Mouse (Mus musculus): Measurements from ENCODE around the gene Exosc8.
A peak's percentile ranks its signal among the peaks of the same experiment; 100 is the strongest.

Gene Exosc8

DNA sequence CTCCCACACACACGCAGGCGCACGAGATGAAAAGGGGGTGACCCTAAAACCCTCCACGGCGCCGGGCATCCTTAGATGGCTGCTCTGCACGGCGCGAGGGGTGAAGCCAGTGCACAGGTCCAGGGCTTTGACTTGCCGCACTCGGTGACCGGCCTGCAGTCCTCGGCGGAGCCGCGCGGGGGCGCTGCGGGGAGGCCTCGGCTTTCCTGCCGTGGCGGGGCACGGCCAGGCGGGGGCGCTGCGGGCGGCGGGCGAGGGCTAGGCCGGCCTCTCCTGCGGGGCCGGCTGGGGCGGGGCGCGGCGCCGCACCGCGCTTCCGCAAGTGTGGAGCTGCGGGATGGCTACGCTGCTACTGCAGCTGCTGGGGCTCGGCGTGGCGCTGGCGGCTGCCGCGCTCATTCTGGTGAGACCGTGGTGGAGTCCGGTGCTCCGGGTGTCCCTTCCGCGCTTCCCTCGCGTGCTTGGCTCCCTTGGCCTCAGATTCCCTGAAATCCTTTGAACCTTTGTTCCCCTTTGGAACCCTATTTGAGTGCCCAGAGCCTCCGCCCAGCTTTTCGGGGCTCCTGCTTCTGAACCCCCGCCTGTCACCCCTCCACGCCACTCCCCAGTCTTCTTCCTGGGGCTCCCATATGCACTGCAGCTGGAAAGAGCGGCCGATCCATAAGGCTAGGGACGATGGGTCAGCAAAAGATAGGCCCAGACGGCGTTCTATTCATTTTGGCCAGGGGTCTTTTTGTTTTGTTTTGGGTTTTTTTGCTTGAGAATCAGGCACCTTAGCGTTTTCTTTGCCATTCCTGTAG lies at the start of gene Exosc8, which contains the start of gene Alg5:
Gene Exosc8 (minus strand): TSS at position 147 of the 800 bp plus-strand sequence.
Gene Alg5 (plus strand): TSS at position 293 of the 800 bp plus-strand sequence.
- DNase-seq (ENCODE audit: low read depth, low spot score) = peak; percentile 86

DNA sequence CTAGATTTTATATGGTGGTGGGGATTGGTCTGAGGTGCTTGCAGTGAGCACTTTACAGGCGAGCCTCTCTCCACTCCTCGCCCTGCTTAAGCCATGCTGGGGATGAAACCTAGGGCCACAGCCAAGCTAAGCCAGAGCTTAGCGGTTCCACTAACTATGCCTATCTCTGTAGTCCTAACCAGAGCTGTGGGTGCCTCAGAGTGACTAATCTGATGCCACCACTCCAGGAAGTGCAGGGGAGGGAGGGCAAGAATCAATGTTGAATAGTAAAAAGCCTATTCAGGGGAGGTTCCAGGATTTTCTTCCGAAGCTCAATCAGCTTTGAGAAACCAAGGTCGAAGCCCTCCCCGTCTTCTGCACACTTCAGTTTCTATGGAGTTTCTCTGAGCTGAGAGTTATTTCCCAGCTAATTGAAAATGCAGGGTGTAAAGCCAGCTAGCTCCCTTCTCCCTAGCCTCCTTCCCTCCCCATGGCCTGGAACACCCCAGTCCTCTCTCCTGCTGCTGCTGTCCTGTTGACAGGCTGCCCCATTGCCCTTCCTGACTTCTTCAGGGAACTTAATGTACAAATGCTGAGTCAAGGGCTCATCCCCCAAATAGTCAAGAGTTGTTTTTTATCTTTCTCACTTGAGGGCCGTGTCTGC lies 40.9 kb upstream of the Exosc8 start:
- DNase-seq (ENCODE audit: low read depth, low spot score) = no peak

DNA sequence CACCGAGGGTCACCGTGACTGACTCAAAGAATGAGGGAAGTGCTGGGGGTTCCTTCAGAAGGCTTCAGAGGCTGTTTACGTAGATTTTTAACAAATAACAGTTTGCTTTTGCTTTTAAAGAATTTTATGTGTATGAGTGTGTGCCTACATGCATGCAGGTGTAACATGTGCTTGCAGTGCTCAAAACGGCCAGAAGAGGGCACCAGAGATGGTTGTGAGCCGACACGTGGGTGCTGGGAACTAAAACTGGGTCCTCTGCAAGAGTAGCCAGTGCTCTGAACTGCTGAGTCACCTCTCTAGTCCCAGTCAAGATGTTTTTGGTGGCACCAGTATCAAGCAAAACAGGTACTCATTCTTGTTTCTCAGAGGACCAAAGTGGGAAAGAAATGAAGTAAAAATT lies 38.4 kb upstream of the Exosc8 start:
- DNase-seq (ENCODE audit: low read depth, low spot score) = peak; percentile 69

DNA sequence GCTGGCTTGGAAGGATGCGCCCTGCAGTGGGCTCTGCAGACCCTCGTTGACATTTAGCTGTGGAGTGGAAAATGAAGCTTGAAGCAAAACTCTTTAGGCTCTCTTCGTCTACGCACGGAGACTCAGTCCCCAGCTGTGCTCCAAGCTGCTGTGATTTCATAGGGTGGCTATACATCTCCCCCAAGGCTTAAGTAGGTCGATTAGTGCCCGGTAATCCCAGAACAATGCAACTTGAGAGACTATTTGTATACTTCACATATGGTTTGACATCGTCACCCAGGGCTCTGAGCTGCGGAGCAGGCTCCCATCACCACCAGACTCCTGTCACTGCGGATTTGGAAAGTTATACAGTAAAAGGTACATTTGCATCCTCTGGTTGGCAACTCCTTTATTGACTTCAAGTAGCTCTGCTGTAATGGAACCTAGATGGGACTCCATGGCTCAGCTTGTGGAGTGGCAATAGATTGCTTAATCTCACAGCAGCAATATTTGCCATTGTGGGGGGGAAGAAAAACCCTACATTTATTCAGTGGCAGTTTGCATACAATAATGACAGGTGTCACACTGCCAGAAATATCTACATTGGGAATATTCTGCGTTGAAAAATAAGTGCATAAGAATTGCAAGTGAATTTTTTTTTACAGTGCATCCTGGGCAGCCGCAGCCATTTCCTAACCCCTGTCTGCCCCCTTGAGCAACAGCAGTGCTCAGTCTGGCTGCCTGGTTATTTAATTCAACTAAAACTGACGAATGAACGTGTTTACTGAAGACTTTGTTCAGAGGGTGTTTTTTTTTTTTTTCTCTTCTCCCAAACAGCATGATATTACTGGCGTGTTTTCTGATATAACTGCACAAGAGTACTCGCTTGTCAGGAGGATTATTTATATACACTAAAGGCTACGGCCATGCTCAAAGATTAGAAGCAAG lies 34.4 kb upstream of the Exosc8 start:
- no peak for DNase-seq (ENCODE audit: low read depth, low spot score)

DNA sequence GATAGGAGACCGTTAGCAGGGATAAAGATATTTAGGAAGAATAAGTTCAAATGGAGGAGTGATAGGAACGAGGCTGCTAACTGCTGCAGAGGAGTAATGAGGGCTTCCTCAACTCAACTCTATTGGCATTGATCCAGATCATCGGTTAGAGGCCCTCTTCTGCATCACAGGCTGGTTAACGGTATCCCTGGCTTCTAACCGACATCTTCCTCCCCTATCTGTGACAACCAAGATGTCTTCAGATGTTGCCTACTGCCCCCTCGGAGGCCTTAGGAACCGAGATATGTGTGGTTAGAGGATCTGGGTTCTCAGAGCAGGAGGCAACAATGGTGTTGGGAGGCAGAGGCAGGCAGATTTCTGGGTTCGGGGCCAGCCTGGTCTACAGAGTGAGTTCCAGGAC lies 33.4 kb upstream of the Exosc8 start:
- no peak for DNase-seq (ENCODE audit: low read depth, low spot score)

DNA sequence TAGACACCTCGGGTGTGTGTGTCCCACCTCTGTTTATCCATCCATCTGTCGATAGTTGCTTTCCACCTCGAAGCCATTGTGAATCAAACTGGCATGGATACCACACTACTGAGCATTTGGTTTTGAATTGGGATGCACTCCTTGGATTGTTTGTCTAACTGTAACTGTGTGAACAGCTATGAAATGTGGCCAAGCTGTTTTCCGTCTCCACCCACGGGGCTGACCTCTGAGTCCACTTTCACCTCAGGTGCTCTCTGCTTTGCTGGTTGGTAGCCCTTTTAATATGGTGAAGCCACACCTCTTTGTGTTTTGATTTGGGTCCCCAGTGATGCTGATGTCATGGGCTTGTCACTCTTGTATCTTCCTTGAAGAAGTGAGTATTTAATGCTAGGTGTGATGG lies 31.6 kb upstream of the Exosc8 start:
- no peak for DNase-seq (ENCODE audit: low read depth, low spot score)

DNA sequence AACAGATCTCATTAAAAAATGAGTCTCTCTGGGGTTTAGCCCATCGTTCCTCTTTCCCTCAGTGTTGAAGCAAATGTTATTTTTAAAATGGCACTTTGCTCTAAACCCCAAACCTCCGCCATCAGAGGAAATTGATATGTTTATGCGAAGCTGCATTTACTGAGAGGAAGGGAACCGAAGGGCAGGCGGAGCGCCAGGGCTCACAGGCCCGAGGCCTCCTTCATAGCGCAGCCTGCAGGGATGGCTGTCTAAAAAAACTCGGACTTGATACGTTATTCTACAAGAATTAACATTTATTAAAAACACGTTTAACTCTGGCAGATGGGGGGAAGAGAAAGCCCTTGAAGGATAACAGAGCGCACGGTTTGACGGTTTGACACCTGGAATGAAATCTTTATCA lies 30.8 kb upstream of the Exosc8 start:
- peak; percentile 20 for DNase-seq (ENCODE audit: low read depth, low spot score)

DNA sequence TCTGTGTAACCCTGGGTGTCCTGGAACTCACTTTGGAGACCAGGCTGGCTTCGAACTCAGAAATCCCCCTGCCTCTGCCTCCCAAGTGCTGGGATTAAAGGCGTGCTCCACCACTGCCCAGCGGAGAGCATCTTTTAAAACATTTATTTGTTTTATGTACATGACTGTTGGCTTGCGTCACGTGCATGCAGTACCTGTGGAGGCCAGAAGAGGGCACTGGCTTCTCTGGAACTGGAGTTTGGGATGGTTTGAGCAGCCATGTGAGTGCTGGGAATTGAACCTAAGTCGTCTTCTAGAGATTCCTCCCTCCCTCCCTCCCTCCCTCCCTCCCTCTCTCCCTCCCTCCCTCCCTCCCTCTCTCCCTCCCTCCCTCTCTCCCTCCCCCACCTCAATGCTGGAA lies 30.3 kb upstream of the Exosc8 start:
- peak; percentile 84 for DNase-seq (ENCODE audit: low read depth, low spot score)

DNA sequence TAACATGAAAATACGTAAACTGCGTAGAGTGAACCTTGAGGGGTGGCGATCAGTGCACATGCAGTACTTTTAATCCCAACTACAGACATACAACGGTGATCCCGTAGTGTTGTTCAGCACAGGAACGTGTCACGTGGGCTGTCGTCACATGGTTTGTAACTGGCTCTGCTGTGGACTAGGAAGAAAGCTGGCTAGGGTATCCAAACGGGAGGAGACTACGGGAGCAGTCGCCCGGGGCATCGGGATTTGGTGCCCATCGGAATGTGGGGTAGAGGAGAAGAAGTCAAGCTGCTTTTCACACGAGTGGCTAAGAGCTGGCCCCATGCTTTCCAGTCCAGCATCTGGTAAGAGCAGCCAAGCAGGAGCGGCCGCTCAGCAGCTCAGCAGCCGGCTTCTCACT lies 29.2 kb upstream of the Exosc8 start:
- peak; percentile 75 for DNase-seq (ENCODE audit: low read depth, low spot score)

DNA sequence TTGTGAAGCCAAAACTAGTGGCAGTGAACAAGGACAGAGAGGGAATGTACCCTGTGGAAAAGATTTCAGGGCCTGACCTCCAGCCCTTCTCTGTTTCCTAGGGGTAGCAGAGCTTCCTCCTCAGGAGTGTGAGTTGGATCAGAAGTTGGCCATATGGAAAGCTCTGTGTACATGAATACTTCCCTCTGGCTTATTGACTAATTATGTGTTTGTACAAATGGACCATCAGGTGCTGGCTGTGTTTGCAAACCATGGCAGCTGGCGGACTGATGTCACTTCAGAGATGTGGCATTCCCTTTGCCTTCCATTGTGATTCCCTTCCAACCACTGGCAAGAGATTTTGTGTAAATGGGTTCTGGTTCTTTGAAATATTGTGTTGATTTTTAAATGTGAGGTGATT lies 26.1 kb upstream of the Exosc8 start:
- no peak for DNase-seq (ENCODE audit: low read depth, low spot score)

DNA sequence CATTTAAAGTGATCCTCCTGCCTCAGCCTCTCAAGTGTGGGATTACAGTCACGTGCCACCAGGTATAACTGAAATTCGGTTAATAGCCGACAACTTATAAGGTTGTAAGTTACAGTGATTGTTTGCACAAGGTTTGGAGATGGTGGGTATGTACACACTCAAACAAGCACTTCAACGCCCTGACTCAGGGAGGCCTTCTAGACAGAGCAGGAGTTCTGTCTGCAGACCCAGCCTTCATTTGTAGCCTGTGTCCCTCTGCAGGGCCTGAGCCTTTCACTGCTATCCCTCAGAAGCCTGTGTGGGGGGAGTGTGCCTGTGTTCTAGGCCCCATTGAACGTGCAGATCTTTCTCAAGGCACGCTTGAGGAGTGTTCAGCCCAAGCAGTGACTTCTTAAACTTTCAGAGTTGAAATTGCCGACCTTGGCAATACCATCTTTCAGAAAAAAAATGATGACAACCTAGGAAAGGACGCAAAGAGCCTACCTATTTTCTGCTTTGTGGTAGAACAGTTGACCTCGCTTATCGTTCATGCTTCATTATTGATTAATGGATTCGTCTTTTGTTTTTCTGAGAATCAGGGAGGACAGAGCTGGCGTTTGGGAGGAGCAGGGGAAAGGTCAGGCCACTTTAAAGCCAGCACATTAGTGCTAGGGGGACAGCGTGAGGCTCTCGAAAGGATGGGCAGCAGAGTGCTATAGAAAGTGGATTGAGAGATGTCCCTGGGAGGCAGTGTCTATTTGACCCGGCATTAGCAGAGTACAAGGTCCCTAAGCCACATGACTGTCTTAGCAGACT lies 25.3 kb upstream of the Exosc8 start:
- no peak for DNase-seq (ENCODE audit: low read depth, low spot score)

DNA sequence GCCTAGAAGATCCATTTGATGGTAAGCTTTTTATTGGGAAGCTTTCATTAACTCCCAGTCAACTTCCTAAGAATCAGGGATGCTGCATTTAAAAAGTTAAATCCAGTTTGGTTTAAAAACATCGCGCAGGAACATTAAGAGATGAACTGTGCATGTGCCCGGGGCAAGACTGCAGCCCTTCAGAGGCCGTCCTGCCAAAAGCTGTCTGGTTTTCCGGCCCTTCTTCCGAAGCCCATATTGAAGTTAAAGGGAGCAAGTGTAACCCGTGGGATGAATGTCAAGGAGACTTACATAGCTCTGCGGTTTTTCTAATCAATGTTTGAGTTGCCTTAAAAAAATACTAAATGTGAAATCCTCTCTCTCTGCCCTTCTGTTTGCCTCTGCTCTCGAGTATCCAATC lies 24.0 kb upstream of the Exosc8 start:
- no peak for DNase-seq (ENCODE audit: low read depth, low spot score)

DNA sequence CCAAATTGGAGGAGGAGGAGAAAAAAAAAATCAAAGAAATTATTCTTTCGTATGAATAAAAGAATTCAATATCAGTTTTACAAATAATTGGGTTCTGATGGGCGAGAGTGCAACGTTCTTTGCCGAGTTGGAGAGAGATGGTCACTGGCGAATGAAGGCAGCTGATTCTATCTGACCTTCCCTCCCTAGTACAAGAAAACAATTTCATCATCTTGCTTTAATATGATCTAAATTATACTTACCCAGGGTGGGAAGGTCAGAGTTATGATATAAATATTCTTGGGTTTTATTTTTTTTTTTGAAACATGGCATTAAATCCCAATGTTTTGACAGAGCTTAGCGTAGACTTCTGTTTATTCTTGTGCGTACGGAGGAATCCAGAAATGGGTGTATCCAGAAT lies 22.3 kb upstream of the Exosc8 start:
- DNase-seq (ENCODE audit: low read depth, low spot score) = no peak

DNA sequence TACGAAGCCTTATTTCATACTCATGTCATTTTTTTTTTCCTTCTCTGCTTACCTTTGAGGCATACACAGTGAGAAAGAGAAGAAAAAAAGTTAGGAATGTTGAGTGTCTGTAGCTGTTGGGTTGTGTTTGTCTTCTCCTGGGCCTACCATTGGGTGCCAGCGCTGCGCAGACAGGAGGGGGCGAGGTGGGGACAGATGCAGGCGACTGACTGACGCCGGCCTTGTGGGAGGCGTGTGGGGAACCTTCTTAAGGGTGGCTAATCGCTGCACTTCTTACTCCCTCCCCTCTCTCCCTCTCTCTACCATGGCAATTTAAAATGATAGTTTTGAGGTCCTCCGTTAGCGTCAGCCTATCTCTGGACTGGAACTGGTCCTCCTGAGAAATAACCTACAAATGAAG lies 20.9 kb upstream of the Exosc8 start:
- DNase-seq (ENCODE audit: low read depth, low spot score) = peak; percentile 39

DNA sequence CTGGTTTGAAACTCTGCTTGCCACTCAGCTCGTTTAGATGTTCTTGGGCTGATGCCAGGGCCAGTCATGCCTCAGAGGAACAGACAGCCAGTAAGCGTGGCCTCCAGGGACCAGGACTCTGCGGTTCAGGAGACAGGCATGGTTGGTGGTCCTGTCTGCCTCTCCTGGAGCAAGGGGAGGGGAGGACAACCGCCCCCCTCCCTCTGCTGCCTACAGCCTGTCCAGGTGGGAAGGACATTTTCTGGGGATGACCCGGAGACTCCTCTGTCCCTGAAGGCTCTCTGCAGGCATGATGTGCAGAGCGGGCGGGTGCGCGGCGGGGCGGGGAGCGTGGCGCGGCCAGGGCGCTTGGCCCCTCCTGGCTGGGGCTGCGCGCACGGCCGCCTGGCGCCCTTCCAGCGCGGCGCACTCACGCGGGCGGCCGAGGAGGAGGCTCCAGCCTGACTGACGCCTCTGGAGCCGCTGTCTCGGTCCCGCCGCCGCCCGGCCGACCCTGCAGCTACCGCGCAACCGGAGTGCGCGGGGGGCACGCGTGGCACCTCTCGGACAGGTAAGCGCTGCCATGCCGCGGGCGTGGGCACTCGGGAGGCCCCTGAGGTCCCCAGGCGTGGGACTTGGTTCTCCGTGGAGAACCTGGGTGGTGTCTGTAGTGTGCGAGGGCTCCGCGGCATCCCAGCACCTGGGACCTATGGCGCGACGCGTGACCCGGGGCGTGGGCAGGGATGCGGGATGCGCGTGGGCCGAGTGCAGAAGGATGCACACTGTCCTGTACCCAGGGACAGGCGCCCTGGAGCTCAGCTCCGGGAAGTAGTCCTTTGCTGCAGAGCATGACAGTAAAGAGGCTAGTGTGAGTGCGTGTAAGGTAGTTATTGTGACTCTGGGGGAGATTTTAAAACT lies 20.2 kb upstream of the Exosc8 start, which contains the start of gene Smad9:
Gene Smad9 (plus strand): TSS at position 438 of the 897 bp plus-strand sequence.
- peak; percentile 72 for DNase-seq (ENCODE audit: low read depth, low spot score)

DNA sequence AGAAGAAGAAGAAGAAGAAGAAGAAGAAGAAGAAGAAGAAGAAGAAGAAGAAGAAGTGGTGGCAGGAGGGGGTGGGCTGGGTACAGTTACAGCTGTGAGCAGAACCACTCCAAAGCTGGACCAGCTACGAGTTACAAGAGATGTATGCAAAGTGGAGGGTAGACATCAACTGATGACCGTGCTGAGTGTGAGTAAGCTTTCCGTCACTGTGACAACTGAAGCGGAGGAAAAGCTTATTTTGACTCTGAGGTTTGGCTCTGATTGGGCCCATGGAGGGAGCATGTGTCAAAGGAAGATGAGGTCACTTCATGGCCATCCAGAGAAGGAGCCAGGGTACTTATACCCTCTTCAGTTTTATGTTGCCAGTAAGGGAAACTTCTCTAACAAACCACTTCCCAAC lies 18.2 kb upstream of the Exosc8 start:
- no peak for DNase-seq (ENCODE audit: low read depth, low spot score)

DNA sequence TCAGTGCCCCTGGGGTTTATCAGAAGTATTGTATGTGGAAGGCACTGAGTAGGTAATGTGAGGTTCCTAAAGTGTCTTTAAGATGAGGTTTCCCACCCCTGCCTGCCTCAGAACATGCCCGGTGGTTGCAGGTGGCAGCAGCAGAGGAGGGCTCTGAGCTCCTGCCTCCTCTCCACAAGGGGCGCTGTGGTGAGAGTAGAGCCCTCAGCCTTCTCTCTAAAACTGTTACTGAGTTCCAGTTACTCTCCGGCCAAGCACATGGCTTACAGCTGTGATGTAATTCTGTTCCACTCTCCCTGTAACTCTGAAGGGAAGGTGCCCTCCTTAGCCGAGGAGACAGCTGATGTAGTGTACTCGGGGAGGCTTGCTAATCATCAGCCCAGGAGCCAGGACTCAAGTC lies 10.6 kb upstream of the Exosc8 start:
- DNase-seq (ENCODE audit: low read depth, low spot score) = peak; percentile 84

DNA sequence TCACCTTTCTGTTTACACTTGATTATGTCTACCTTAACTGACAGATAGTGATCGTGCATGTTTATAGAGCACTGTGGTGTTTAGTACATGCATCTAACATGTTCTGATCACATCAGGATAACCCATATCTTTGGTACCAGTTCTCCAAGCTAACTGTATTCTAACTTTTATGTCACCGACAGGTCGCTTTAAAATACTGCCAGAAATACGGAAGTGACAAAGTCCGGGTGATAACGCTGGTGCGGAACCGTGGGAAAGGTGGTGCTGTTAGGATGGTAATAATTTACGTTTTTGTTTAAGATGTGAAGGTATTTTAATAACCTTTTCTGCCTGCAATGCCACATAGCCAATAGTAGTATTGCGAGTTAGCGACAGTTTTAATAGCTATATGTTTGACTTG lies 6.8 kb upstream of the Exosc8 start:
- DNase-seq (ENCODE audit: low read depth, low spot score) = no peak

DNA sequence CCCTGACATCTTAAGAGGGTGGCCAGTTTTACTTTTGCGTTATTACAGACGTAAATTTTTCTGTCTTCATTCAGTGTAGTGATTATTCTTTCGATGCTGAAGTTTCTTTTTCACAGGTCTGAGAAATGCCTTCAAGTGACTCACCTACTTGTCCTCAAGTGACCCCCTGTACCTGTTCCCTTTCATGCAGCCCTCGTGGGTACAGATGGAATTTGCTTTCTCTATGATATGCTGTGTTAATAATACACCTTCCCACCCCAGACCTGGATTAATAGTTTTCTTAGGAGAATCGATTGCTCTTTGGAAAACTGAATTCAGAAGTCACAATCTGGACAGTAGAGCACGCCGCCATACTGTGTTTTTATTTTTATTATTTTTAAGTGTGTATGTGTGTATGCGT lies 2.1 kb upstream of the Exosc8 start:
- DNase-seq (ENCODE audit: low read depth, low spot score) = no peak
